Mouse (Mus musculus) intestine, postnatal 0 days (tissue): Measurements from ENCODE around the gene Smc1a. TPM values are rescaled to one million over a fixed set of nuclear protein-coding genes. Genes with fewer than 3 reads are reported as not detected.

Experiments
- ATAC-seq: fragments of 200-750 bp; cut with Nextera tagmentation; 2 replicates; pipeline ENCODE4 v1.8.0; 2017; ENCODE audit warnings: mild to moderate bottlenecking, moderate TSS enrichment, moderate library complexity
- H3K27ac ChIP-seq: fragments of 300-500 bp; sonication (generic); 2 replicates; pipeline ENCODE4 v1.5.1; 2014; ENCODE audit warnings: mild to moderate bottlenecking, low read depth, low read length, moderate library complexity
- H3K27me3 ChIP-seq: fragments of 300-500 bp; sonication (generic); replicated peaks from 2 replicates; pipeline ENCODE4 v1.6.1; 2014; ENCODE audit warnings: low read length, mixed read lengths; ENCODE audit not compliant: control insufficient read depth, insufficient read depth
- H3K36me3 ChIP-seq: fragments of 300-500 bp; sonication (generic); 2 replicates; pipeline ENCODE4 v1.6.1; 2014; ENCODE audit warnings: mild to moderate bottlenecking, moderate library complexity; ENCODE audit not compliant: control insufficient read depth, insufficient read depth
- H3K4me1 ChIP-seq: fragments of 300-500 bp; sonication (generic); replicated peaks from 2 replicates; pipeline ENCODE4 v1.6.1; 2014; ENCODE audit warnings: antibody characterized with exemption, low read length, mixed read lengths; ENCODE audit not compliant: control insufficient read depth, insufficient read depth
- H3K4me2 ChIP-seq: fragments of 300-500 bp; sonication (generic); replicated peaks from 2 replicates; pipeline ENCODE4 v1.6.1; 2014; ENCODE audit warnings: low read depth, mild to moderate bottlenecking, moderate library complexity
- H3K4me3 ChIP-seq: fragments of 300-500 bp; sonication (generic); 2 replicates; pipeline ENCODE4 v1.5.1; 2014; ENCODE audit warnings: low read depth, low read length
- H3K9ac ChIP-seq: fragments of 300-500 bp; sonication (generic); 2 replicates; pipeline ENCODE4 v1.6.1; 2014; ENCODE audit warnings: mild to moderate bottlenecking, low read depth, low read length
- H3K9me3 ChIP-seq: fragments of 300-500 bp; sonication (generic); 2 replicates; pipeline ENCODE4 v1.6.1; 2016; ENCODE audit warnings: mixed run types; ENCODE audit not compliant: control insufficient read depth
- CTCF ChIP-seq: sonication (generic); IDR thresholded peaks from 2 replicates; pipeline ENCODE4 v1.5.1; 2016; ENCODE audit warnings: low read depth, mild to moderate bottlenecking, control low read depth, antibody characterized with exemption, moderate library complexity
- WGBS: fragments of 180-500 bp; shearing (Covaris S2); extraction: QIAGEN DNeasy Blood & Tissue Kit; methylation state at CpG from one replicate; pipeline ENCODE4 v1.1.7; 2014; 5-methylcytosine and 5-hydroxymethylcytosine counted together
- polyA plus RNA-seq: library from polyadenylated mRNA; unstranded; fragments of >200 nt; fragmentation: Nextera tagmentation; extraction: Ambion mirVana; gene quantifications from 2 replicates; pipeline ENCODE4 v1.2.1, GENCODE M21; 2015

Gene Smc1a
- polyA plus RNA-seq, 1 experiment from 2014 or later, result 37.1 TPM

- H3K4me1 ChIP-seq, result no peaks in the 10 kb centered on the region
- H3K27me3 ChIP-seq, result no peaks in the 10 kb centered on the region; the same call in 1 of the 2 replicates
- no peak overlapping the region for H3K27ac ChIP-seq
- no peak for ATAC-seq
- no peak overlapping the region for H3K4me3 ChIP-seq
- H3K9ac ChIP-seq, result no peak overlapping the region
- no peak for TF ChIP-seq CTCF
- H3K36me3 ChIP-seq, result peaks cover 13% of the 10 kb centered on the region; the same call in 1 of the 2 replicates
- no peak overlapping the region for H3K4me2 ChIP-seq
- H3K9me3 ChIP-seq, result no peaks in the 10 kb centered on the region
- 72% methylated on average over 1 of the region's 1 CpGs for WGBS
Measured at GRCm38 (mm10) chrX:152007863-152008262, 8.4 kb upstream of the Smc1a start.

- H3K27me3 ChIP-seq, result no peaks in the 10 kb centered on the region; the same call in 1 of the 2 replicates
- peak; percentile 43 for TF ChIP-seq CTCF
- peak overlapping the region; percentile 70 for H3K4me2 ChIP-seq
- 17% methylated on average over 11 of the region's 11 CpGs for WGBS
- H3K36me3 ChIP-seq, result no peaks in the 10 kb centered on the region
- H3K27ac ChIP-seq, result peak overlapping the region; percentile 54; the same call in 1 of the 2 replicates
- ATAC-seq, result peak; percentile 28
- no peaks in the 10 kb centered on the region for H3K9me3 ChIP-seq
- peak overlapping the region; percentile 56 for H3K9ac ChIP-seq
- peak overlapping the region; percentile 56 for H3K4me3 ChIP-seq
- H3K4me1 ChIP-seq, result no peaks in the 10 kb centered on the region
Measured at GRCm38 (mm10) chrX:152015752-152016150, 477 bp upstream of the Smc1a start.

GRCm38 (mm10) chrX:152017186-152017585, 958 bp downstream of the Smc1a start:
- no peak for ATAC-seq
- H3K4me3 ChIP-seq, result peak overlapping the region; percentile 56
- H3K36me3 ChIP-seq, result no peaks in the 10 kb centered on the region
- H3K9ac ChIP-seq, result peak overlapping the region; percentile 56
- H3K9me3 ChIP-seq, result no peaks in the 10 kb centered on the region
- H3K4me2 ChIP-seq, result peak overlapping the region; percentile 70
- H3K4me1 ChIP-seq, result no peaks in the 10 kb centered on the region
- 0 out of 2 replicates have a peak overlapping the region, but pooled peaks have one; percentile 75 for H3K27ac ChIP-seq
- WGBS, result 20% methylated on average over 14 of the region's 14 CpGs
- TF ChIP-seq CTCF, result no peak
- H3K27me3 ChIP-seq, result no peaks in the 10 kb centered on the region

GRCm38 (mm10) chrX:152019294-152019693, 3.1 kb downstream of the Smc1a start:
- Histone ChIP-seq H3K4me3 (no peak overlapping the region), H3K9ac (no peak overlapping the region), H3K27ac (no peak overlapping the region), H3K4me1 (no peaks in the 10 kb centered on the region), H3K4me2 (no peak overlapping the region), H3K9me3 (no peaks in the 10 kb centered on the region), H3K27me3 (no peaks in the 10 kb centered on the region), H3K36me3 (no peaks in the 10 kb centered on the region)
- no peak for TF ChIP-seq CTCF
- ATAC-seq, result no peak
- 65% methylated on average over 2 of the region's 2 CpGs for WGBS

GRCm38 (mm10) chrX:152039865-152040264, 23.6 kb downstream of the Smc1a start:
- no peaks in the 10 kb centered on the region for H3K4me1 ChIP-seq
- H3K9ac ChIP-seq, result no peak overlapping the region
- H3K4me2 ChIP-seq, result no peak overlapping the region
- no peak for ATAC-seq
- no peak overlapping the region for H3K4me3 ChIP-seq
- H3K36me3 ChIP-seq, result peaks cover 4% of the 10 kb centered on the region
- H3K27ac ChIP-seq, result no peak overlapping the region
- no peak for TF ChIP-seq CTCF
- H3K9me3 ChIP-seq, result no peaks in the 10 kb centered on the region
- no peaks in the 10 kb centered on the region for H3K27me3 ChIP-seq

- H3K4me1 ChIP-seq, result no peaks in the 10 kb centered on the region
- no peak overlapping the region for H3K27ac ChIP-seq
- H3K4me2 ChIP-seq, result no peak overlapping the region
- H3K4me3 ChIP-seq, result no peak overlapping the region
- H3K27me3 ChIP-seq, result no peaks in the 10 kb centered on the region
- no peaks in the 10 kb centered on the region for H3K9me3 ChIP-seq
- no peak for ATAC-seq
- H3K9ac ChIP-seq, result no peak overlapping the region
- H3K36me3 ChIP-seq, result peaks cover 7% of the 10 kb centered on the region; the same call in 1 of the 2 replicates
- TF ChIP-seq CTCF, result peak; percentile 33; the same call in 1 of the 2 replicates
Measured at GRCm38 (mm10) chrX:152047230-152047629, 31.0 kb downstream of the Smc1a start.

- no peak for TF ChIP-seq CTCF
- 78% methylated on average over 3 of the region's 3 CpGs for WGBS
- Histone ChIP-seq H3K4me3 (no peak overlapping the region), H3K4me2 (no peak overlapping the region), H3K36me3 (0 out of 2 replicates have a peak, but pooled peaks cover 7% of the 10 kb centered on the region), H3K4me1 (no peaks in the 10 kb centered on the region), H3K27ac (no peak overlapping the region), H3K27me3 (no peaks in the 10 kb centered on the region), H3K9ac (no peak overlapping the region), H3K9me3 (no peaks in the 10 kb centered on the region)
- ATAC-seq, result no peak
Measured at GRCm38 (mm10) chrX:152052546-152052945, 36.3 kb downstream of the Smc1a start.
